Mouse (Mus musculus) intestine, embryonic 15.5 days (tissue): Measurements from ENCODE around the gene Tceal3. TPM values are rescaled to one million over a fixed set of nuclear protein-coding genes. Genes with fewer than 3 reads are reported as not detected.
"Not testable (repeated sequence)": the region's sequence is repeated elsewhere in the genome, so short reads cannot be mapped to it uniquely, and the experiment has no call there.

Experiments used
- ATAC-seq: fragments of 200-750 bp; cut with Nextera tagmentation; 2 replicates; pipeline ENCODE4 v1.8.0; 2017; ENCODE audit warnings: moderate TSS enrichment, moderate library complexity
- H3K27ac ChIP-seq: fragments of 300-500 bp; sonication (generic); 2 replicates; pipeline ENCODE4 v1.5.1; 2015; ENCODE audit warnings: mild to moderate bottlenecking, inconsistent platforms
- H3K27me3 ChIP-seq: fragments of 300-500 bp; sonication (generic); replicated peaks from 2 replicates; pipeline ENCODE4 v1.6.1; 2015; ENCODE audit warnings: inconsistent platforms
- H3K36me3 ChIP-seq: fragments of 300-500 bp; sonication (generic); 2 replicates; pipeline ENCODE4 v1.6.1; 2015; ENCODE audit warnings: inconsistent platforms
- H3K4me1 ChIP-seq: fragments of 300-500 bp; sonication (generic); replicated peaks from 2 replicates; pipeline ENCODE4 v1.6.1; 2015; ENCODE audit warnings: inconsistent platforms
- H3K4me2 ChIP-seq: fragments of 300-500 bp; sonication (generic); replicated peaks from 2 replicates; pipeline ENCODE4 v1.6.1; 2015; ENCODE audit warnings: mild to moderate bottlenecking, inconsistent platforms
- H3K4me3 ChIP-seq: fragments of 300-500 bp; sonication (generic); replicated peaks from 2 replicates; pipeline ENCODE4 v1.5.1; 2015; ENCODE audit warnings: inconsistent platforms
- H3K9ac ChIP-seq: fragments of 300-500 bp; sonication (generic); 2 replicates; pipeline ENCODE4 v1.6.1; 2015; ENCODE audit warnings: inconsistent platforms
- H3K9me3 ChIP-seq: fragments of 300-500 bp; sonication (generic); 2 replicates; pipeline ENCODE4 v1.6.1; 2016; ENCODE audit warnings: inconsistent platforms
- WGBS: fragments of 180-500 bp; shearing (Covaris S2); methylation state at CpG from one replicate; pipeline ENCODE4 v1.1.7; 2015; 5-methylcytosine and 5-hydroxymethylcytosine counted together
- polyA plus RNA-seq: library from polyadenylated mRNA; unstranded; fragments of >200 nt; fragmentation: Nextera tagmentation; extraction: Ambion mirVana; gene quantifications from 2 replicates; pipeline ENCODE4 v1.2.1, GENCODE M21; 2015

Tceal3 gene
- 6.4 and 7.4 TPM in 2 replicates for polyA plus RNA-seq

GRCm38 (mm10) chrX:136590199-136590896, at the start of gene Tceal3:
TSS of gene Tceal3 (plus strand) at chrX:136590842.
- no peak within 1 kb of the TSS for H3K4me3 ChIP-seq
- no peaks in the 10 kb centered on the region for H3K4me1 ChIP-seq
- WGBS: 60% methylated on average over 12 of the region's 12 CpGs
- no peak within 1 kb of the TSS for H3K27ac ChIP-seq
- no peaks in the 10 kb centered on the region for H3K9me3 ChIP-seq
- no peaks in the 10 kb centered on the region for H3K27me3 ChIP-seq
- H3K9ac ChIP-seq: no peak within 1 kb of the TSS
- H3K4me2 ChIP-seq: no peak within 1 kb of the TSS
- no peaks in the 10 kb centered on the region for H3K36me3 ChIP-seq
- no peak for ATAC-seq

GRCm38 (mm10) chrX:136543956-136544355, 46.7 kb upstream of the Tceal3 start, which contains the start of gene Kir3dl2:
TSS of gene Kir3dl2 (minus strand) at chrX:136544056.
- ATAC-seq, H3K9ac ChIP-seq, H3K4me2 ChIP-seq, H3K9me3 ChIP-seq, H3K36me3 ChIP-seq, H3K4me3 ChIP-seq, H3K4me1 ChIP-seq, H3K27ac ChIP-seq, H3K27me3 ChIP-seq: not testable (repeated sequence)
- WGBS: 47% methylated on average over 1 of the region's 1 CpGs

DNA sequence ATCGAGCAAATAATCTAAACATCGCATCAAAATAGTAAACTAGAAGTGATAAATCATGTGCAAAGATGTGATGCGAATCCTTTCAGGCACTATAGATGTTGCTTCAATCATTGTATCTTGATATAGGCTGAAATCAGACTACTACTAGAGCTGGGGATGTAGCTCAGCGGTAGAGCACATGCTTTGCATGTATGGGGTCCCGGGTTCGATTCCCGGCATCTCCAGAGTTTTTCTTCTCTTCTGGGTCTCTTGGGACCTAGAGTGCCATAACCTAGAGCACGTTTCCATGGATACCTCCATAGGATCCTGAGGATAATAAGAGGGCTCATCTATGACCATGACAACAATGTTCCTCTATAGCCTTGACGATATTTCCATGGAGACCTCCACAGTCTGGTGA, 21.5 kb upstream of the Tceal3 start:
- H3K4me2 ChIP-seq, H3K9ac ChIP-seq, ATAC-seq, H3K4me1 ChIP-seq, H3K27me3 ChIP-seq, H3K36me3 ChIP-seq, H3K9me3 ChIP-seq, H3K27ac ChIP-seq, H3K4me3 ChIP-seq: not testable (repeated sequence)
- 89% methylated on average over 9 of the region's 9 CpGs for WGBS

GRCm38 (mm10) chrX:136584617-136585016, 6.0 kb upstream of the Tceal3 start:
- H3K9ac ChIP-seq: no peak overlapping the region
- no peaks in the 10 kb centered on the region for H3K27me3 ChIP-seq
- H3K36me3 ChIP-seq: no peaks in the 10 kb centered on the region
- H3K4me3 ChIP-seq: no peak overlapping the region
- no peak for ATAC-seq
- H3K4me2 ChIP-seq: no peak overlapping the region
- no peak overlapping the region for H3K27ac ChIP-seq
- H3K4me1 ChIP-seq: no peaks in the 10 kb centered on the region
- H3K9me3 ChIP-seq: no peaks in the 10 kb centered on the region
- WGBS: 79% methylated on average over 1 of the region's 1 CpGs

DNA sequence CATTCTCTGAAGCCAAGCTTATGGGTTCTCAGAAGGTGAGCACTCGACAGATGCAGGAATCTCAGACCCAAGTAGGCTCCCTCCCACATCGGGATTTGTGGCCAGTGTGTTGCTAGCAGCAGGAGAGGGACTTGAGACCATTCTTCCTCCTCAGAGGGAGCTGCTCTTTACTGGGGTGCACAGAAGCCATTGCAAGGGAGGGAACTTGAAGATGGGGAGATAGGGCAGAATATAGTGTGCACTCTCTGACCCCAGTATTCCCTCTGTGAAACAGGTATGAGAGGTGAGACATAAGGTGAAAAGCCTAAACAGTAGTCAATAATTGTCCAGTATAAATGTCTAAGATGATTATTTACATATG, 235 bp downstream of the Tceal3 start:
- 33% methylated on average over 2 of the region's 2 CpGs for WGBS
- no peak overlapping the region for H3K27ac ChIP-seq
- no peak overlapping the region for H3K4me2 ChIP-seq
- no peak for ATAC-seq
- no peaks in the 10 kb centered on the region for H3K4me1 ChIP-seq
- H3K9me3 ChIP-seq: no peaks in the 10 kb centered on the region
- no peaks in the 10 kb centered on the region for H3K36me3 ChIP-seq
- H3K27me3 ChIP-seq: no peaks in the 10 kb centered on the region
- H3K4me3 ChIP-seq: no peak overlapping the region
- H3K9ac ChIP-seq: no peak overlapping the region

DNA sequence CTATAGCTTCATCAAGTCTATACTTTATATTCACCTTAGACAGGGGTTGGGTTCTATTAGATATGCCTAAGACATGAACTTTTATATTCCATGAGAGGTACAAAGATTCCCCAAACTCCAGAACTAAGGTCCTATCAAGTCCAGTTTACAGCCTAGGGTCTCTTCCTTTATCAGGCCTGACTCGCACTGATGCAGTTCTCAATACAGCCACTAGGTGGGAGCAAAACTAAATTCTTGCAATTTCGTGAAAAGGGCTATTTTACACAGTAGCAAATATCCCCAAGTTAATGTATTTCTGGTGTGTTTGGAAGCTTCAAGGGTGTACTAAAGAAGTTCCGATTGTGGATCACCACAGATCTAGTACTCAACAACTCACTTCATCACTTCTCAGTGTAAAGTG, 8.8 kb downstream of the Tceal3 start:
- no peaks in the 10 kb centered on the region for H3K27me3 ChIP-seq
- no peaks in the 10 kb centered on the region for H3K36me3 ChIP-seq
- no peak overlapping the region for H3K4me2 ChIP-seq
- no peak overlapping the region for H3K4me3 ChIP-seq
- no peak overlapping the region for H3K9ac ChIP-seq
- no peaks in the 10 kb centered on the region for H3K9me3 ChIP-seq
- H3K27ac ChIP-seq: no peak overlapping the region
- ATAC-seq: no peak
- 24% methylated on average over 3 of the region's 3 CpGs for WGBS
- H3K4me1 ChIP-seq: no peaks in the 10 kb centered on the region

DNA sequence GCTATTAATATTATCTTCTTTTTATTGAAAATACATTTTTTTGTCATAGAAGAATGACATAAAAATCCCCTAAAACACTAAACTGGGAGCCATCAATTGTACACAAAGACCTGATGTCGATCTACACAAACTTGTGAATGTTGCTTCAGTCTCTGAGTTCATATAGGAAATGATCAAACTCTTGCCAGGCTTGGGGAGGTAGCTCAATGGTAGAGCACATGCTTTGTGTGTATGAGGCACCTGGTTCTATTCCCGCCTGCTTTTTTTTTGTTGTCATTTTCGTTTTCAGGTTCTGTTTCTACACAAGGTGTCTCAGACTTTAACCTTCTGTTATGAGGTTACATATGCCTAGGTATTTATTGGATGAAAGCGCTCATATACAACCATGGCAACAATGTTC, 16.3 kb downstream of the Tceal3 start:
- H3K4me3 ChIP-seq: no peak overlapping the region
- H3K27me3 ChIP-seq: no peaks in the 10 kb centered on the region
- no peaks in the 10 kb centered on the region for H3K36me3 ChIP-seq
- H3K9me3 ChIP-seq: no peaks in the 10 kb centered on the region
- WGBS: 80% methylated on average over 4 of the region's 4 CpGs
- ATAC-seq: no peak
- H3K4me2 ChIP-seq: no peak overlapping the region
- H3K4me1 ChIP-seq: no peaks in the 10 kb centered on the region
- no peak overlapping the region for H3K9ac ChIP-seq
- H3K27ac ChIP-seq: no peak overlapping the region

GRCm38 (mm10) chrX:136607395-136607794, 16.8 kb downstream of the Tceal3 start:
- Histone ChIP-seq H3K4me1 (no peaks in the 10 kb centered on the region), H3K9me3 (no peaks in the 10 kb centered on the region), H3K4me2 (no peak overlapping the region), H3K27me3 (no peaks in the 10 kb centered on the region), H3K9ac (no peak overlapping the region), H3K27ac (no peak overlapping the region), H3K4me3 (no peak overlapping the region), H3K36me3 (no peaks in the 10 kb centered on the region)
- ATAC-seq: no peak
- 75% methylated on average over 3 of the region's 3 CpGs for WGBS

DNA sequence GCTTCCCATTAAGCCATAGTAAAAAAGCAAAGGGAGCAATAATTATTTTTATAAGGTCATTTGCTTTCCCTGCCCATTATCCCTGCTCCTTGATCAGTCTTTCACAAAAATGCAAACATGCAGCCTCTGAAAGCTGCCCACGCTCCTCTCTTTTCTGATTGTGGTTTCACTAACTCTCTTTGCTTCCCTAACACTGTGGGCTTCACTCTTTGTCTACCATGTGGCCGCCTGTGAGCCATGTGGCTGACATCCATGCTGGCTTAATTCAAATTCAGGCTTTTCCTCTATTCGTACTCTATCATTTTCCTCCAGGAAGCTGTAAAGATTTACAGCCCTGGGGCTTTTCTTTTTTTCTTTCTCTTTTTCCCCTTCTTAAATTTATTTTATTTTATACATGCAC, 20.7 kb downstream of the Tceal3 start:
- Histone ChIP-seq H3K27me3 (no peaks in the 10 kb centered on the region), H3K27ac (no peak overlapping the region), H3K9me3 (no peaks in the 10 kb centered on the region), H3K4me1 (no peaks in the 10 kb centered on the region), H3K9ac (no peak overlapping the region), H3K36me3 (no peaks in the 10 kb centered on the region), H3K4me2 (no peak overlapping the region), H3K4me3 (no peak overlapping the region)
- 61% methylated on average over 3 of the region's 3 CpGs for WGBS
- no peak for ATAC-seq

- H3K4me3 ChIP-seq, H3K36me3 ChIP-seq, H3K9me3 ChIP-seq, H3K4me2 ChIP-seq, H3K9ac ChIP-seq, H3K27me3 ChIP-seq, ATAC-seq, H3K27ac ChIP-seq, H3K4me1 ChIP-seq: not testable (repeated sequence)
- 51% methylated on average over 3 of the region's 3 CpGs for WGBS
Measured at GRCm38 (mm10) chrX:136615889-136616288, 25.2 kb downstream of the Tceal3 start.

- Histone ChIP-seq H3K4me2 (no peak overlapping the region), H3K27ac (no peak overlapping the region), H3K4me3 (no peak overlapping the region), H3K36me3 (no peaks in the 10 kb centered on the region), H3K9ac (no peak overlapping the region), H3K4me1 (no peaks in the 10 kb centered on the region), H3K27me3 (no peaks in the 10 kb centered on the region), H3K9me3 (no peaks in the 10 kb centered on the region)
- no peak for ATAC-seq
- WGBS: 50% methylated on average over 9 of the region's 9 CpGs
Measured at GRCm38 (mm10) chrX:136624905-136625569, 34.4 kb downstream of the Tceal3 start.

DNA sequence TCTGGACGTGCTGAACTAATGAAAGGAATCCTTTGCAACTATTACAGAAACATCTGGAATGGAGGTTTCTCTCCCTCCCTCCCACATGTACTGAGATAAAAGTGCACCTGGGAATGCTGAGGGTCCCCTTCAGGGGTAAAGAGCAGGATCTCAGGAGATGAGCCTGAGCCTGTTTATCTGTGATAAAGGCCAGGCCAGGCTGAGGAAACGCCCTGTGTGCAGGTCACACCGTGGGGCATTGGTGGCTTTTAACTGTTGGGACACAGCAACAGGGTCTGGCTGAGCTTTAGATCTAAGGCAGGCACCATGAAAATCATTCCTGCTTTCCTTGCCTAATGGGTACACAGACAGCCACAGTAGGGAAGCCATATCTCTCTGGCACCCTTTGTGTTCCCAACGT, 35.3 kb downstream of the Tceal3 start:
- no peak overlapping the region for H3K9ac ChIP-seq
- 58% methylated on average over 4 of the region's 4 CpGs for WGBS
- no peaks in the 10 kb centered on the region for H3K9me3 ChIP-seq
- H3K4me2 ChIP-seq: no peak overlapping the region
- no peak overlapping the region for H3K4me3 ChIP-seq
- H3K27me3 ChIP-seq: no peaks in the 10 kb centered on the region
- H3K36me3 ChIP-seq: no peaks in the 10 kb centered on the region
- ATAC-seq: no peak
- no peak overlapping the region for H3K27ac ChIP-seq
- no peaks in the 10 kb centered on the region for H3K4me1 ChIP-seq

- Histone ChIP-seq H3K9ac (no peak overlapping the region), H3K4me2 (no peak overlapping the region), H3K36me3 (no peaks in the 10 kb centered on the region), H3K27me3 (no peaks in the 10 kb centered on the region), H3K4me1 (no peaks in the 10 kb centered on the region), H3K4me3 (no peak overlapping the region), H3K27ac (no peak overlapping the region), H3K9me3 (no peaks in the 10 kb centered on the region)
- 82% methylated on average over 4 of the region's 4 CpGs for WGBS
- no peak for ATAC-seq
Measured at GRCm38 (mm10) chrX:136635116-136635515, 44.5 kb downstream of the Tceal3 start.
